Mouse (Mus musculus) heart, embryonic 10.5 days (tissue): ENCODE measurements around the gene Ddx11. TPM values are rescaled to one million over a fixed set of nuclear protein-coding genes. Genes with fewer than 3 reads are reported as not detected.
"Not testable (repeated sequence)": the region's sequence is repeated elsewhere in the genome, so short reads cannot be mapped to it uniquely, and the experiment has no call there.

ENCODE experiments used
- DNase-seq: peaks from one replicate; pipeline ENCODE4 v3.0.0-alpha.2; 2017; ENCODE audit warnings: low spot score
- H3K27ac ChIP-seq: fragments of 300-500 bp; sonication (generic); 2 replicates; pipeline ENCODE4 v1.5.1; 2016; ENCODE audit warnings: mild to moderate bottlenecking
- H3K27me3 ChIP-seq: fragments of 300-500 bp; sonication (generic); 2 replicates; pipeline ENCODE4 v1.6.1; 2016; ENCODE audit warnings: mild to moderate bottlenecking; ENCODE audit not compliant: poor library complexity, insufficient read depth, severe bottlenecking
- H3K36me3 ChIP-seq: fragments of 300-500 bp; sonication (generic); 2 replicates; pipeline ENCODE4 v1.6.1; 2016; ENCODE audit warnings: mild to moderate bottlenecking, moderate library complexity
- H3K4me1 ChIP-seq: fragments of 300-500 bp; sonication (generic); 2 replicates; pipeline ENCODE4 v1.6.1; 2016; ENCODE audit warnings: mild to moderate bottlenecking
- H3K4me3 ChIP-seq: fragments of 300-500 bp; sonication (generic); 2 replicates; pipeline ENCODE4 v1.5.1; 2016; ENCODE audit warnings: mild to moderate bottlenecking, moderate library complexity
- H3K9me3 ChIP-seq: fragments of 300-500 bp; sonication (generic); 2 replicates; pipeline ENCODE4 v1.6.1; 2016; ENCODE audit warnings: mild to moderate bottlenecking, moderate library complexity
- WGBS: fragments of 180-500 bp; shearing (Covaris S2); methylation state at CpG from one replicate; pipeline ENCODE4 v1.1.7; 2016; 5-methylcytosine and 5-hydroxymethylcytosine counted together
- polyA plus RNA-seq: library from polyadenylated mRNA; unstranded; fragments of >200 nt; fragmentation: Nextera tagmentation; extraction: Ambion mirVana; gene quantifications from 2 replicates; pipeline ENCODE4 v1.2.1, GENCODE M21; 2016

Ddx11 gene
- polyA plus RNA-seq, 1 experiment from 2014 or later: 24.1 TPM

- Histone ChIP-seq H3K4me3 (peak overlapping the region; percentile 88), H3K36me3 (peaks cover 38% of the 10 kb centered on the region), H3K27me3 (no peaks in the 10 kb centered on the region), H3K9me3 (no peaks in the 10 kb centered on the region), H3K4me1 (peaks cover 10% of the 10 kb centered on the region), H3K27ac (peak overlapping the region; percentile 95)
- DNase-seq: no peak
- WGBS: under 1% methylated on average over 20 of the region's 20 CpGs
These were observed 693 bp downstream of the Ddx11 start for GRCm38 (mm10) chr17:66123816-66124610.

GRCm38 (mm10) chr17:66125211-66125610, 1.9 kb downstream of the Ddx11 start:
- 55% methylated on average over 5 of the region's 5 CpGs for WGBS
- peaks cover 37% of the 10 kb centered on the region for H3K36me3 ChIP-seq
- DNase-seq: no peak
- no peak overlapping the region for H3K27ac ChIP-seq
- H3K27me3 ChIP-seq: no peaks in the 10 kb centered on the region
- peaks cover 10% of the 10 kb centered on the region for H3K4me1 ChIP-seq
- H3K9me3 ChIP-seq: no peaks in the 10 kb centered on the region
- 0 out of 2 replicates have a peak overlapping the region, but pooled peaks have one; percentile 88 for H3K4me3 ChIP-seq

GRCm38 (mm10) chr17:66130371-66130770, 7.1 kb downstream of the Ddx11 start:
- H3K27me3 ChIP-seq: no peaks in the 10 kb centered on the region
- H3K36me3 ChIP-seq: peaks cover 87% of the 10 kb centered on the region
- DNase-seq: no peak
- WGBS: 84% methylated on average over 9 of the region's 9 CpGs
- H3K4me1 ChIP-seq: peaks cover 2% of the 10 kb centered on the region
- no peak overlapping the region for H3K4me3 ChIP-seq
- no peak overlapping the region for H3K27ac ChIP-seq
- no peaks in the 10 kb centered on the region for H3K9me3 ChIP-seq

- Histone ChIP-seq H3K27me3 (no peaks in the 10 kb centered on the region), H3K4me3 (no peak overlapping the region), H3K4me1 (no peaks in the 10 kb centered on the region), H3K36me3 (peaks cover 93% of the 10 kb centered on the region), H3K9me3 (no peaks in the 10 kb centered on the region), H3K27ac (no peak overlapping the region)
- DNase-seq: no peak
- 97% methylated on average over 4 of the region's 4 CpGs for WGBS
These were observed 7.9 kb downstream of the Ddx11 start for GRCm38 (mm10) chr17:66131212-66131611.

GRCm38 (mm10) chr17:66152706-66153662, 29.7 kb downstream of the Ddx11 start:
- H3K4me1 ChIP-seq, H3K27ac ChIP-seq, H3K27me3 ChIP-seq, H3K4me3 ChIP-seq, H3K9me3 ChIP-seq: not testable (repeated sequence)
- peak; percentile 64 for DNase-seq
- WGBS: 73% methylated on average over 5 of the region's 8 CpGs
- H3K36me3 ChIP-seq: peaks cover 44% of the 10 kb centered on the region

GRCm38 (mm10) chr17:66153735-66154423, 30.6 kb downstream of the Ddx11 start:
- 90% methylated on average over 4 of the region's 4 CpGs for WGBS

GRCm38 (mm10) chr17:66154876-66155275, 31.6 kb downstream of the Ddx11 start:
- H3K4me1 ChIP-seq: no peaks in the 10 kb centered on the region
- DNase-seq: no peak
- H3K9me3 ChIP-seq: no peaks in the 10 kb centered on the region
- peaks cover 25% of the 10 kb centered on the region for H3K36me3 ChIP-seq
- 89% methylated on average over 2 of the region's 2 CpGs for WGBS
- no peak overlapping the region for H3K27ac ChIP-seq
- no peak overlapping the region for H3K4me3 ChIP-seq
- H3K27me3 ChIP-seq: no peaks in the 10 kb centered on the region

More at GRCm38 (mm10) chr17:66153735-66154423, 30.6 kb downstream of the Ddx11 start:
- H3K4me1 ChIP-seq, H3K27me3 ChIP-seq, H3K9me3 ChIP-seq, H3K4me3 ChIP-seq, H3K27ac ChIP-seq: not testable (repeated sequence)
- peaks cover 35% of the 10 kb centered on the region for H3K36me3 ChIP-seq
- peak; percentile 25 for DNase-seq

GRCm38 (mm10) chr17:66158271-66158670, 35.0 kb downstream of the Ddx11 start:
- no peak overlapping the region for H3K4me3 ChIP-seq
- 77% methylated on average over 5 of the region's 5 CpGs for WGBS
- H3K36me3 ChIP-seq: no peaks in the 10 kb centered on the region
- H3K27me3 ChIP-seq: no peaks in the 10 kb centered on the region
- no peaks in the 10 kb centered on the region for H3K4me1 ChIP-seq
- H3K27ac ChIP-seq: no peak overlapping the region
- DNase-seq: peak; percentile 54
- H3K9me3 ChIP-seq: peaks cover 11% of the 10 kb centered on the region; the same call in 1 of the 2 replicates

GRCm38 (mm10) chr17:66167141-66167540, 43.8 kb downstream of the Ddx11 start:
- not testable (repeated sequence) for H3K36me3 ChIP-seq, H3K27ac ChIP-seq, H3K9me3 ChIP-seq, H3K27me3 ChIP-seq, DNase-seq, H3K4me3 ChIP-seq, H3K4me1 ChIP-seq
- 93% methylated on average over 5 of the region's 5 CpGs for WGBS

GRCm38 (mm10) chr17:66170971-66171370, 47.7 kb downstream of the Ddx11 start:
- not testable (repeated sequence) for H3K9me3 ChIP-seq, H3K27me3 ChIP-seq, H3K4me3 ChIP-seq, H3K4me1 ChIP-seq, H3K36me3 ChIP-seq, DNase-seq, H3K27ac ChIP-seq
- 90% methylated on average over 15 of the region's 15 CpGs for WGBS

- no peaks in the 10 kb centered on the region for H3K9me3 ChIP-seq
- H3K4me3 ChIP-seq: no peak overlapping the region
- H3K36me3 ChIP-seq: no peaks in the 10 kb centered on the region
- 0 out of 2 replicates have a peak, but pooled peaks cover 3% of the 10 kb centered on the region for H3K4me1 ChIP-seq
- no peak overlapping the region for H3K27ac ChIP-seq
- WGBS: 81% methylated on average over 8 of the region's 8 CpGs
- DNase-seq: no peak
- H3K27me3 ChIP-seq: 0 out of 2 replicates have a peak, but pooled peaks cover 5% of the 10 kb centered on the region
These were observed 67.3 kb downstream of the Ddx11 start for GRCm38 (mm10) chr17:66190577-66190976.

- no peaks in the 10 kb centered on the region for H3K9me3 ChIP-seq
- no peak for DNase-seq
- H3K27ac ChIP-seq: no peak overlapping the region
- 0 out of 2 replicates have a peak, but pooled peaks cover 3% of the 10 kb centered on the region for H3K4me1 ChIP-seq
- no peaks in the 10 kb centered on the region for H3K36me3 ChIP-seq
- no peak overlapping the region for H3K4me3 ChIP-seq
- H3K27me3 ChIP-seq: 0 out of 2 replicates have a peak, but pooled peaks cover 5% of the 10 kb centered on the region
- WGBS: 50% methylated on average over 3 of the region's 3 CpGs
These were observed 73.7 kb downstream of the Ddx11 start for GRCm38 (mm10) chr17:66197041-66197440.
